Mouse (Mus musculus) bone marrow, adult 2 months (tissue): ENCODE results near the gene Col8a1. TPM values are rescaled to one million over a fixed set of nuclear protein-coding genes. Genes with fewer than 3 reads are reported as not detected.
A peak's percentile ranks its signal among the peaks of the same experiment; 100 is the strongest.

Experiments
- H3K27ac ChIP-seq: fragments of 200-500 bp; 2 replicates; pipeline ENCODE4 v1.5.1; 2012; ENCODE audit warnings: low read depth, mild to moderate bottlenecking, control low read depth, inconsistent platforms, low read length; ENCODE audit not compliant: control insufficient read depth, poor library complexity, insufficient read depth
- H3K4me1 ChIP-seq: fragments of 200-500 bp; 2 replicates; pipeline ENCODE4 v1.6.1; 2011; ENCODE audit warnings: low read length; ENCODE audit not compliant: control insufficient read depth, insufficient read depth
- H3K4me3 ChIP-seq: fragments of 200-500 bp; replicated peaks from 2 replicates; pipeline ENCODE3; 2011; ENCODE audit warnings: mild to moderate bottlenecking, low read depth, low read length, control low read depth; ENCODE audit not compliant: control insufficient read depth
- CTCF ChIP-seq: fragments of 200-500 bp; IDR thresholded peaks from 2 replicates; pipeline ENCODE4 v1.5.1; 2011; ENCODE audit warnings: low read length, control low read depth; ENCODE audit not compliant: control insufficient read depth, insufficient read depth
- POLR2A ChIP-seq: fragments of 200-500 bp; IDR thresholded peaks from 2 replicates; pipeline ENCODE4 v1.6.1; 2011; ENCODE audit warnings: low read depth, mild to moderate bottlenecking, control low read depth, low read length, borderline replicate concordance; ENCODE audit not compliant: control insufficient read depth
- WGBS: fragments of 180-500 bp; shearing (Covaris S2); methylation state at CpG from one replicate; pipeline ENCODE4 v1.1.7; 2018; 5-methylcytosine and 5-hydroxymethylcytosine counted together
- polyA plus RNA-seq: library from polyadenylated mRNA; stranded (reverse); fragments of >200 nt; gene quantifications from 2 replicates; pipeline ENCODE4 v1.2.4, GENCODE M21; 2011; ENCODE audit warnings: low replicate concordance; ENCODE audit not compliant: missing spikeins, insufficient read depth, insufficient read length

Gene Col8a1
- polyA plus RNA-seq, 1 experiment = 4.0 TPM

DNA sequence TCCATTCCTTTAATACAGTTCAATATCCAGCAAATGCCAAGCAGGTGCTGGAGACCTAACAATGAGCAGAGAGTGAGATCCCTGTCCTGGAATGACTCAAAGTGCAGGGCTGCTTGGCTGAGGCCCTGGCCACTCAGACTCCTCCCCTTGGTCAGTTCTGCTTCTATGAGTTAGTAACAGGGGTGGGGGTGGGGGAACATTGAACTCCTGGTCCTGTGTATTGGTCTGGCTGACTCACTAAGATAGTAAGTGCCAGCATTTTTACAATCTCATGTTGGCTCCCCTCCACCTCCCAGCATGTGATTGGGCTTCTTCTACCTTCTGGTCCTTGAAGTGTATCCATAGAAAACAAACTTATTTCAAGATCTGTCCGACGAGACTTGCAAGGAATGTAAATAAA lies 104.6 kb downstream of the Col8a1 start:
- no peak overlapping the region for H3K4me3 ChIP-seq
- no peak overlapping the region for H3K27ac ChIP-seq
- no peaks in the 10 kb centered on the region for H3K4me1 ChIP-seq
- 72% methylated on average over 2 of the region's 2 CpGs for WGBS
- TF ChIP-seq POLR2A = no peak
- TF ChIP-seq CTCF = no peak

GRCm38 (mm10) chr16:57641346-57641885 lies 113.1 kb downstream of the Col8a1 start:
- Histone ChIP-seq H3K4me3 (no peak overlapping the region), H3K27ac (no peak overlapping the region), H3K4me1 (no peaks in the 10 kb centered on the region)
- 72% methylated on average over 10 of the region's 10 CpGs for WGBS
- TF ChIP-seq CTCF (no peak), POLR2A (no peak)

GRCm38 (mm10) chr16:57634766-57635165 lies 119.8 kb downstream of the Col8a1 start:
- 67% methylated on average over 5 of the region's 5 CpGs for WGBS
- Histone ChIP-seq H3K4me3 (no peak overlapping the region), H3K27ac (no peak overlapping the region), H3K4me1 (no peaks in the 10 kb centered on the region)
- TF ChIP-seq POLR2A (no peak), CTCF (no peak)

GRCm38 (mm10) chr16:57634191-57634590 lies 120.3 kb downstream of the Col8a1 start:
- Histone ChIP-seq H3K4me1 (no peaks in the 10 kb centered on the region), H3K27ac (no peak overlapping the region), H3K4me3 (no peak overlapping the region)
- 13% methylated on average over 6 of the region's 6 CpGs for WGBS
- TF ChIP-seq POLR2A = no peak
- TF ChIP-seq CTCF = peak; percentile 56

DNA sequence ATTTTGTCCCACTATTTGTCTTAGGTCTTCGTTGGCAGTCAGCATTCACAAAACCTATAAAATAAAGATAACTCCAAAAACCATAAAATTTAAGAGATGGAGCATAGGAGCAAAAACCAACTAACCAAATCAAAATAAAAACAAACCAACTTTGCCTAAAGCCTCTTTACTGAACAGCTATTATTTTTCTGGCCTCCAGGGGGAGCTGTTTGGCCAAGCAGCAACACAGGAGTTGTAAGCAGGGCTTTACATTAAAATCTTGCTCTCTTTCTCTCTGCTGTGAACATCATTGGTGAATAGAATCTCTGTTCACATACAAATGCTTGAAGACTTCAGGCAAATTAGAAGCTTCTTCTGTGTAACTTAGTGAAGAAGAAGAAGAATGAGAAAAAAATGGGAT lies 142.8 kb downstream of the Col8a1 start:
- WGBS = 4% methylated on average over 1 of the region's 1 CpGs
- TF ChIP-seq POLR2A = no peak
- TF ChIP-seq CTCF = peak; percentile 56
- Histone ChIP-seq H3K27ac (no peak overlapping the region), H3K4me1 (no peaks in the 10 kb centered on the region; the same call in 1 of the 2 replicates), H3K4me3 (no peak overlapping the region)

DNA sequence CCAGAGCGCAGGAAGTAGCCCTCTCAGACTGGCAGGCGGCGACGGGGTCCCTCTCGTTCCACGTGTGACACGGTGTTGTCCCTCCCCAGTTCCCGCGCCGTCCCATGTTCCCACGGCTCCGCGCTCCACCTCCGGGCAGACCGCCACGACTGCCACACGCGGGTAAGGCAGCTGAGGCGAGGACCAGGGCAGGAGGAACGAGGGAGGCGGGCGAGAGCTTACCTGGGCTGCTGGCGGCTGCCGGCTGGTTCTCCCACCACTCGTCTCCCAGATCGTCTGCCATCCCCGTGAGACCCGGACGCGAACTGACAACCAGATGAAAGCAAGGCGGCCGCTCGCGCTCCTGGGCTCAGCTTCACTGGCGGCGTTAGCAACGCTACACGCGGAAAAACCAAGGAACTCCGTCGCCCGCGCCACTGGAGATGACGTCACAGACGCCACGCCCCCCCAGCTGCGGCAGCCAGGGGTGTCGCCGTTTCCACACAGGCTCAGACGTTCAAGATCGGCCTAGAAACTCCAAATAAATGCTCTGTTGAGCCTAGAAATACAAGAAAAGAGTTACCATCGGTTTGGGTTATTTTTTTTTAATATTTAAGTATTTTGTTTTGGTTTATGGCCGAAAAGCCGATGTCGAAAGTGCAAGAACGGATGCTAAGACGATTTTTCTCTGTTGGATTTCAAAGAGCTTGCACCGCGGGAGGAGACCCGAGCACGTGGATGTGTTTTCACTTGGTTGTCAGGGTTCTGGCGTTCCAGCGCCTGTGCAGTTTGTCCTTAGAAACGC lies 147.9 kb downstream of the Col8a1 start, which contains the start of gene Cmss1:
Gene Cmss1 (minus strand): TSS at position 421 of the 784 bp plus-strand sequence.
- no peaks in the 10 kb centered on the region; the same call in 1 of the 2 replicates for H3K4me1 ChIP-seq
- WGBS = under 1% methylated on average over 64 of the region's 64 CpGs
- TF ChIP-seq CTCF (no peak), POLR2A (no peak; the same call in 1 of the 2 replicates)
- peak within 1 kb of the TSS; percentile 84 for H3K4me3 ChIP-seq
- peak within 1 kb of the TSS; percentile 6; the same call in 1 of the 2 replicates for H3K27ac ChIP-seq

DNA sequence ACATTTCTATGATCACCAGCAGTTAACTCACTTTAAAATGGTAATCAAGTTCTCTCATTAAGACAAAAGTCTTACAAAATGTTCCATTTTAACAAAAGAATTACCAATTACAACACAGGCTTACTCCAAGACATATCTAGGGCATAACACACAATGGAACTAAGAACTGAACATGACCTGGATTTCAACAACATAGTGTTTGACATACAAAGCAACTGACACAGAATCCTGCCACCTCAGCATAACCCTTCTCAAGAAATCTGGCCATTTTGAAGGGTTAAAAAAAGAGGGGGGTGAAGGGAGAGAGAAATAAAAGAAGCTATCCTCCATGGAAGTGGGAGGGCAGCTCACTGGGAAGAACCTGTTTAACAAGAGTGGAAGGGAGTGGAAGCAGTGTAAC lies 153.5 kb downstream of the Col8a1 start:
- Histone ChIP-seq H3K4me3 (no peak overlapping the region), H3K4me1 (no peaks in the 10 kb centered on the region), H3K27ac (no peak overlapping the region)
- TF ChIP-seq POLR2A = no peak
- TF ChIP-seq CTCF = no peak

GRCm38 (mm10) chr16:57597295-57597957 lies 157.1 kb downstream of the Col8a1 start:
- no peak overlapping the region for H3K4me3 ChIP-seq
- no peaks in the 10 kb centered on the region for H3K4me1 ChIP-seq
- WGBS = 81% methylated on average over 4 of the region's 4 CpGs
- TF ChIP-seq POLR2A = no peak
- no peak for TF ChIP-seq CTCF
- no peak overlapping the region for H3K27ac ChIP-seq
